Mouse (Mus musculus): ENCODE measurements around the gene Gripap1. TPM values are rescaled to one million over a fixed set of nuclear protein-coding genes. Genes with fewer than 3 reads are reported as not detected.

The Gripap1 gene
- polyA plus RNA-seq, 1 experiment = 53.9 TPM

DNA sequence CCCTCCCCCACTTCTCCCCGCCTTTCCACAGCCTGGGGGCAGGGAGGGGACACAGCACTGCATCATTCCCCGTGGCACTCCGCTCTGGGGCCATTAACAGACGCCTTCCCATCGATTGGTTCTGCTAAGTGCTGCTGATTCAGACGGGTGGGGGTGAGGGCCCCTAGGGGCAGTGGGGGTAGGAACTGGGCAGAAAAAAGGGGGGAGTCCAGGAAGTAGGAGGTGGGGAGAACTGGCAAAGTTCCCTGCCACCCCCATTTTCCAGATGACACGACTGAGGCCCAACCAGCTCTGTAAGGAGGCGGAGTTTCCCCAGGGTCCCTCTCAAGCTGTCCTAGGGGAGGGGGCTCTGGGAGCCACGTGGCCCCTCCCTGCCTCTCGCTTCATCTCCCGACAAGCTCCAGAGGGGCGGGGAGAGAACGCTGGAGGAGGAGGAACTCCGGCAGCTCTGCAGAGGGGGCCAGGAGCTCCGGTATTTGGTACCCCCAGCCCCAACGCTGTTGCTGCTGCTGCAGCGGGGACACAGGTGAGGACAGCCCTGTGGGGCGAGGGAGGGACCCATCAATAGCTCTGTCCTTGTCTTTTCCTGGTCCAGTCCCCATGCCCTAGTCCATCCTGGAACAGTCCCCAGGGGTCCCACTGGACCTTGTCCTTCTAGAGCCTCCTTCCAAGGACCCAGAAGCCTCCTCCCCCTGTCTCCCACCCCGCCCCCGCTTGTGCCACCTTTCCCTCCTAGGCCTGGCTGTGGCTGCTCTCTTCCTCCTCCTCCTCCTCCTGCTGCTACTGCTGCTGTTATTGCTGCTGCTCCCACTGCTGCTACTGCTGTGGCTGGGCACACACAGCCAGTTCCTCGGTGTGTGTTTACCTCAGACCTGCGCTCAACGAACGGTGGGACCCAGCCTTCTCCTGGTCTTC, 32.6 kb downstream of the Gripap1 start, which contains the start of gene Kcnd1:
Kcnd1 (plus strand) TSS at position 425 of the 915 bp plus-strand sequence.
- Histone ChIP-seq H3K4me3 (ENCODE audit: extremely low read depth, insufficient read depth, insufficient read length) (no peak within 1 kb of the TSS; the same call in 1 of the 2 replicates), H3K36me3 (ENCODE audit: control insufficient read depth, insufficient read depth, low read length) (peaks cover 10% of the 10 kb centered on the region), H3K27ac (ENCODE audit: insufficient read depth, low read length) (no peak within 1 kb of the TSS), H3K27me3 (ENCODE audit: control insufficient read depth, insufficient read depth, low read length) (no peaks in the 10 kb centered on the region), H3K4me1 (ENCODE audit: control insufficient read depth, insufficient read depth, insufficient read length) (peaks cover 2% of the 10 kb centered on the region; the same call in 1 of the 2 replicates)
- TF ChIP-seq CTCF (IDR thresholded peaks at IDR 0.05; ENCODE audit: extremely low read depth, insufficient read depth, insufficient read length, insufficient replicate concordance) (no peak), POLR2A (IDR thresholded peaks at IDR 0.05; ENCODE audit: low read depth, low read length) (no peak)
- DNase-seq (ENCODE audit: low read depth in 1 of 2, low spot score in 2 of 2) = no peak
- 23% methylated on average over 24 of the region's 24 CpGs for WGBS

DNA sequence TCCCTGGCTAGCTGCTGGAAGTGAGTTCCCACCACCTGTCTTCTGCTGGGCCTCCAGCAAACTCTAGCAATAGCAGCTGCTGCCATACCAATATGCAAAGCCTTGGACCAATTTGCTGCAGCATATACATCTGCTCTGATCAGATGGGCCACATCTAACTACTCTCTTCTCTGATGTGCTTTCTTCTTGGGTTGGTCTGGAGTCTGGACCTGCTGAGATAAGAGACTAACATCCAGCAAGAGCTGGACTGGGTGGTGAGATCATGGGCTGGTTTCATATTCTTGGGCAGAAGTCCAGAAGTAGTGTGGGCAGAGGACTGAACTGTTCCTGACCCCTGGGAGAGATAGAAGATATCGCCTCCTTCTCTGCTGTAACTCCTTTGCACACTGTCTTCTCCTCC, 47.6 kb downstream of the Gripap1 start:
- no peak for DNase-seq (ENCODE audit: low read depth in 1 of 2, low spot score in 2 of 2)
- no peak overlapping the region for H3K4me3 ChIP-seq (ENCODE audit: extremely low read depth, insufficient read depth, insufficient read length)
- TF ChIP-seq CTCF (IDR thresholded peaks at IDR 0.05; ENCODE audit: extremely low read depth, insufficient read depth, insufficient read length, insufficient replicate concordance) = no peak
- no peak for TF ChIP-seq POLR2A (IDR thresholded peaks at IDR 0.05; ENCODE audit: low read depth, low read length)
- 80% methylated on average over 1 of the region's 1 CpGs for WGBS
- H3K4me1 ChIP-seq (ENCODE audit: control insufficient read depth, insufficient read depth, insufficient read length) = no peaks in the 10 kb centered on the region
- H3K27ac ChIP-seq (ENCODE audit: insufficient read depth, low read length) = peak overlapping the region; percentile 70; the same call in 1 of the 2 replicates
- H3K36me3 ChIP-seq (ENCODE audit: control insufficient read depth, insufficient read depth, low read length) = no peaks in the 10 kb centered on the region
- no peaks in the 10 kb centered on the region for H3K27me3 ChIP-seq (ENCODE audit: control insufficient read depth, insufficient read depth, low read length)

DNA sequence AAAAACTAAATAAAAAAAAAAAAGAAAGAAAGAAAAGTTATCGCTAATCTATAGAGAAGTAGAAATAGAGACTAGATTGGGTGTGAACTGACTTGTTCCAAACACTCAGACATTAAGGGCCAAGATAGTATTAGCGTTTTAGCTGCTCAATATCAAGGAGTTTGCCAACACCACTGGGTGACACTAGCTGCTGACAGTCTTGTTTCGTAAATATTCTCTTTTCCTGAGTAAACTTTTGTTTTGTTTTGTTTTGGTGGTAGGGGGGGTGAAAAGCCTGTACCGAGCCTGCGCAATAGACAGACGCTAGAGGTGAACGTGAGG, 51.2 kb downstream of the Gripap1 start:
- peaks cover 7% of the 10 kb centered on the region for H3K4me1 ChIP-seq (ENCODE audit: control insufficient read depth, insufficient read depth, insufficient read length)
- H3K27me3 ChIP-seq (ENCODE audit: control insufficient read depth, insufficient read depth, low read length) = no peaks in the 10 kb centered on the region
- TF ChIP-seq POLR2A (IDR thresholded peaks at IDR 0.05; ENCODE audit: low read depth, low read length) (no peak), CTCF (IDR thresholded peaks at IDR 0.05; ENCODE audit: extremely low read depth, insufficient read depth, insufficient read length, insufficient replicate concordance) (no peak)
- 30% methylated on average over 7 of the region's 7 CpGs for WGBS
- DNase-seq (ENCODE audit: low read depth in 1 of 2, low spot score in 2 of 2) = no peak
- H3K36me3 ChIP-seq (ENCODE audit: control insufficient read depth, insufficient read depth, low read length) = no peaks in the 10 kb centered on the region
- no peak overlapping the region; the same call in 1 of the 2 replicates for H3K27ac ChIP-seq (ENCODE audit: insufficient read depth, low read length)
- H3K4me3 ChIP-seq (ENCODE audit: extremely low read depth, insufficient read depth, insufficient read length) = peak overlapping the region; percentile 42

DNA sequence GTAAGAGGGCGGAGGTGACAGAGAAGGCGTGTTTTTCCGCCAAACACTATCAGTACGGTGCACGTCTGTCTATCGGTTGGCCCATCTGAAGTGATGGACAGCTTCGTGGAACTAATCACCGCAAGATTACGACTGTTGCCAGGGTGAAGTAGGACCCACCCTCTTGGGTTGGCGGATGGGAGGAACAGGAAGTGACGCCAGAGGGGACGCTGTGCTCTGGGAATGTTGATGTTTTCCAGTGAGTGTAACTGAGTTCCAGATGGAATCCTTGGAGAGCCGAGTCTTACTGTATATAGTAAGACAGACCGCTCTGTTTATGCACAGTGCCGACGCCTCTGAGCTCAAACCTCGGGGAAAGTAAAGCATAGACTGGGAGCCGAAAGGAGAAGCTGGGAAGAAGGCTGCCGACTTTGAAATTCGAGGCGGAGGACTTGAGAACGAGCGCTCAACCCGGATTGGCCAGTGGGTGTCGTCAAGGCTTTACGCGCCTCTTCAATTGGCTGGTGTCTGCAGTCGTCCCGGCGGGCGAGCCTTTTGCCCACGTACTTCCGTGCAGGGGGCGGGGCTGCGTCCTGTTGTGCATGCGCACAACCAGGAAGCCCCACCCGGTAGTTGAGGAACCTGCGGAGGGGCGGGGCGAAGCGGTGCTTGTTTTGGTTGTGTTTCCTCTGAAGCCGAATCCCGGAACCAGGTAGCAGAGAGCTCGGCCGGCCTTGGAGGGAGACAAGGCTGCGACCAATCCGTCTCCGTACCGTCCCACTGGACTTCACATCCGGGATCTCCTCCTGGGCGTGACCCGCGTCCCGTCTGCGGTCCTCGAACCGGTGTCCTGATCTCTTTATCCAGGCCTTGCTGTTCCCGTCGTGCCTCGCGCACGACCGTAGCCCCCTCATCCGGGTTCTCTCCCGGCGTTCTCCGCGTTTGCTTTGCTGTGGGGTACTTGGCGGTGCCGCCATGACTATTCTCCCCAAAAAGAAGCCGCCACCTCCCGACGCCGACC, 51.9 kb downstream of the Gripap1 start, which contains the start of gene Otud5:
Otud5 (plus strand) TSS at position 202 of the 1,000 bp plus-strand sequence.
- H3K27me3 ChIP-seq (ENCODE audit: control insufficient read depth, insufficient read depth, low read length) = no peaks in the 10 kb centered on the region
- peak; percentile 93 to 94 for DNase-seq (ENCODE audit: low read depth in 1 of 2, low spot score in 2 of 2)
- peak; percentile 19 for TF ChIP-seq POLR2A (IDR thresholded peaks at IDR 0.05; ENCODE audit: low read depth, low read length)
- no peak for TF ChIP-seq CTCF (IDR thresholded peaks at IDR 0.05; ENCODE audit: extremely low read depth, insufficient read depth, insufficient read length, insufficient replicate concordance)
- 30% methylated on average over 74 of the region's 74 CpGs for WGBS
- H3K4me3 ChIP-seq (ENCODE audit: extremely low read depth, insufficient read depth, insufficient read length) = peak within 1 kb of the TSS; percentile 80
- no peaks in the 10 kb centered on the region for H3K36me3 ChIP-seq (ENCODE audit: control insufficient read depth, insufficient read depth, low read length)
- peaks cover 7% of the 10 kb centered on the region for H3K4me1 ChIP-seq (ENCODE audit: control insufficient read depth, insufficient read depth, insufficient read length)
- H3K27ac ChIP-seq (ENCODE audit: insufficient read depth, low read length) = peak within 1 kb of the TSS; percentile 99

DNA sequence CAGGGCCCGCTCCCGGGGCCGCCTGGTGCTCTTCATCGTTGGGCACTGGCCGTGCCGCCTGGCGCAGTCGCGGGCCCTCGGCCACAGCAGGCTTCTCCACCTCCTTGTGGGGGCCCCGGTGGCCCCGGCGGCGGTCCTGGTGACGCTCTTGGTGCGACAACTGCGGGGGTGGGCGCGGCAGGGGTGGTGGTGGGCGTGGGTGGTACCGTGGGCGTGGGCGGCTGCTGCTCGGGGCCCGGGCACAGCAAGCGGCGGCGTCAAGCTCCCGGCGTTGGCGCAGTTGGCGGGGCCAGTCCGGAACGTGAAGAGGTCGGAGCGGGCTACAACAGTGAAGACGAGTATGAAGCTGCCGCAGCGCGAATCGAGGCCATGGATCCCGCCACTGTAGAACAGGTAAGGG, 52.8 kb downstream of the Gripap1 start:
- TF ChIP-seq CTCF (IDR thresholded peaks at IDR 0.05; ENCODE audit: extremely low read depth, insufficient read depth, insufficient read length, insufficient replicate concordance) = no peak
- no peak for TF ChIP-seq POLR2A (IDR thresholded peaks at IDR 0.05; ENCODE audit: low read depth, low read length)
- peak in 1 of 2 experiments; percentile 6 for DNase-seq (ENCODE audit: low read depth in 1 of 2, low spot score in 2 of 2)

DNA sequence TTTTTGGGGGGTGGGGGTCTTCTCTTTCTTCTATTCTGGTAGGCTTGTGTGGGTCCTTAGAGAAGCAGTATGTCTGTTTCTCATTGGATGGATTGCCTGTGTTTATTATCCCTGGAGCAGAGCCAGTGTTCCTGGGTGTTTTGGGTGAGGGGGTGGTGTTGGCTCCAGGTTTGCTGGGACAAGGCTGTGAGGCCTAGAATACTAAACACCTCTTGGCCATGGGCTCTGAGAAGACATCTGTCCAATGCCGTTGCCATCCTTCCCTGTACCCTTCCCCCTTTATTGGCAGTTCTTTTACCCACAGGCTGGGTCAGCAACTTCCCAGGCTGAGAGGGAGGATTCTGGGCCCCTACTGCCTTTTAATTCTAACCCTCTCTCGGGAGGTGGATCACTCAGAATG, 58.3 kb downstream of the Gripap1 start:
- no peak for DNase-seq (ENCODE audit: low read depth in 1 of 2, low spot score in 2 of 2)
- H3K36me3 ChIP-seq (ENCODE audit: control insufficient read depth, insufficient read depth, low read length) = peaks cover 2% of the 10 kb centered on the region; the same call in 1 of the 2 replicates

More for the DNA sequence above, 52.8 kb downstream of the Gripap1 start:
- Histone ChIP-seq H3K36me3 (ENCODE audit: control insufficient read depth, insufficient read depth, low read length) (no peaks in the 10 kb centered on the region), H3K4me1 (ENCODE audit: control insufficient read depth, insufficient read depth, insufficient read length) (peaks cover 7% of the 10 kb centered on the region), H3K4me3 (ENCODE audit: extremely low read depth, insufficient read depth, insufficient read length) (peak overlapping the region; percentile 80), H3K27me3 (ENCODE audit: control insufficient read depth, insufficient read depth, low read length) (no peaks in the 10 kb centered on the region), H3K27ac (ENCODE audit: insufficient read depth, low read length) (peak overlapping the region; percentile 99)
- WGBS = 32% methylated on average over 42 of the region's 42 CpGs

More for the DNA sequence above, 58.3 kb downstream of the Gripap1 start:
- TF ChIP-seq POLR2A (IDR thresholded peaks at IDR 0.05; ENCODE audit: low read depth, low read length) (no peak), CTCF (IDR thresholded peaks at IDR 0.05; ENCODE audit: extremely low read depth, insufficient read depth, insufficient read length, insufficient replicate concordance) (no peak)
- Histone ChIP-seq H3K27ac (ENCODE audit: insufficient read depth, low read length) (no peak overlapping the region), H3K27me3 (ENCODE audit: control insufficient read depth, insufficient read depth, low read length) (no peaks in the 10 kb centered on the region), H3K4me1 (ENCODE audit: control insufficient read depth, insufficient read depth, insufficient read length) (peaks cover 6% of the 10 kb centered on the region), H3K4me3 (ENCODE audit: extremely low read depth, insufficient read depth, insufficient read length) (no peak overlapping the region)
- WGBS = 85% methylated on average over 2 of the region's 2 CpGs

Measured in spleen, adult 2 months (tissue).